Mouse (Mus musculus): Measurements from ENCODE around the gene Cat. TPM values are rescaled to one million over a fixed set of nuclear protein-coding genes. Genes with fewer than 3 reads are reported as not detected.

Cat gene
- polyA plus RNA-seq, 1 experiment: 16.3 TPM

DNA sequence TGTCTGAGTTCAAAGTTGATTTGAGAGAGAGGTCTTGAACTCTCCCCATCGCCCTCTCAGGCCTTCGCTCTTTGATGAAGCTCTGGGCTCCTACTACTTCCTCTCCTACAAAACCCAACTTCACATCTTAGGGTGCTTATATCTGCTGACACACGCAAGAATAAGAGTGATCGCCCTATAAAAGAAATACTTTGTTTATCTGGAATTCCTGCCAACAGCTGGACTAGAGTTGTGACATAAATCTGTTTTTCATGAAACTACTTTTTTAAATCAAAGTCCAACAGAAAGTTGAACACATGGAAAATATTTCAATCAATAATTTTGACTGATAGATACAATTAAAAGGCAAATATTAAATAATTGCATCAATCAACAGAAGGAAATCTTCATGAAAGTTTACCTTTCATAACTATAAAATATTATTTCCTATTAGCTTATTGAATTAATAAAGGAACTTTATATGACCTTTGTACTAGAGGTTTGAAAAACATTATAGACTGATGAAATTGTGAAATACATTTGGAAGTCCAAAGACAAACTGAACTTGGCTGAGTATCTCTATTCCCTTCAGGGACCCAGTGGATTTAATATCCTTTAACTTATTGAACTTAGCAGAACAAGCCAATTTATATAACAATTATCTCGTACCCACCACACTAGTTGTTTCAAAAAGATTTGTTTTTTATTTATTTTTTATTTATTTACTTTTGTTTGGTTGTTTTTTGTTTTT is 27.3 kb upstream of the Cat start:
- Histone ChIP-seq H3K4me3 (no peak overlapping the region), H3ac (ENCODE audit: control insufficient read depth, insufficient read length) (no peak overlapping the region), H3K36me3 (ENCODE audit: control insufficient read depth, insufficient read depth) (no peaks in the 10 kb centered on the region), H3K4me2 (ENCODE audit: low read depth) (no peak overlapping the region), H3K27me3 (ENCODE audit: control insufficient read depth, insufficient read depth, insufficient read length) (no peaks in the 10 kb centered on the region), H3K79me2 (ENCODE audit: control insufficient read depth, insufficient read depth) (no peaks in the 10 kb centered on the region)
- TF ChIP-seq POLR2AphosphoS2 (IDR thresholded peaks at IDR 0.05; ENCODE audit: insufficient read length, low read depth) (no peak), MYOG (IDR thresholded peaks at IDR 0.05; ENCODE audit: control insufficient read depth in 1 of 3, insufficient read depth in 1 of 3, insufficient read length in 2 of 3, low read depth in 2 of 3) (no peak), SRF (IDR thresholded peaks at IDR 0.05; ENCODE audit: control insufficient read depth, insufficient read length, low read depth) (no peak), REST (IDR thresholded peaks at IDR 0.05; ENCODE audit: insufficient read depth, insufficient read length) (no peak), E2F4 (IDR thresholded peaks at IDR 0.05; ENCODE audit: insufficient read depth) (no peak)

DNA sequence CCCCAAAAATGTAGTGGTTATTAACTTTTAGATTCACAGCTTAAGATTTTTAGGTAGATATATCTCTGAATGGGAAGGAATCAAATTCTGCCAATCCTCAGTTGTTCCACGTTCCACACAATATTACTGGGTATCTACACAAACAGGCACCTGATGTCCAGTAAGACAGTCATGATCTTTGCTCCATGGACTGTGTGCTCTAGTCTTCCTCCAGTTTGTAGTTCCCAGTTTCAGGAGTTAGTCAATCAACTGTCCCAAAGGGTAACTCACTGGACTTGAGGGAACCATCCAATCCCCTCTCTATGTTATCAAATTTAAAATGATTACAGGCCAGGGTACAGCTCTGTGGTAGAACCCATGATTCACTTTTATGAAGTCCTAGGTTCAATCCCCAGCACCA is 26.7 kb upstream of the Cat start:
- H3K4me2 ChIP-seq (ENCODE audit: low read depth): no peak overlapping the region
- no peaks in the 10 kb centered on the region for H3K36me3 ChIP-seq (ENCODE audit: control insufficient read depth, insufficient read depth)
- H3K4me3 ChIP-seq: no peak overlapping the region
- H3ac ChIP-seq (ENCODE audit: control insufficient read depth, insufficient read length): no peak overlapping the region
- no peak for TF ChIP-seq E2F4 (IDR thresholded peaks at IDR 0.05; ENCODE audit: insufficient read depth)
- TF ChIP-seq REST (IDR thresholded peaks at IDR 0.05; ENCODE audit: insufficient read depth, insufficient read length): no peak
- no peak for TF ChIP-seq USF1 (IDR thresholded peaks at IDR 0.05; ENCODE audit: low read depth)
- TF ChIP-seq TCF12 (IDR thresholded peaks at IDR 0.05; ENCODE audit: insufficient read depth, poor library complexity, severe bottlenecking): no peak
- no peak for TF ChIP-seq MYOD1 (IDR thresholded peaks at IDR 0.05; ENCODE audit: control insufficient read depth in 1 of 3, insufficient read length in 2 of 3, low read depth in 2 of 3)
- no peak for TF ChIP-seq MYOG (IDR thresholded peaks at IDR 0.05; ENCODE audit: control insufficient read depth in 1 of 3, insufficient read depth in 1 of 3, insufficient read length in 2 of 3, low read depth in 2 of 3)
- no peak for TF ChIP-seq TCF3 (IDR thresholded peaks at IDR 0.05; ENCODE audit: insufficient read length, low read depth)
- TF ChIP-seq MAX (IDR thresholded peaks at IDR 0.05; ENCODE audit: low read depth): no peak
- TF ChIP-seq POLR2A (IDR thresholded peaks at IDR 0.05; ENCODE audit: insufficient read length, low read depth): no peak
- no peak for TF ChIP-seq SRF (IDR thresholded peaks at IDR 0.05; ENCODE audit: control insufficient read depth, insufficient read length, low read depth)
- no peak for TF ChIP-seq CEBPB (IDR thresholded peaks at IDR 0.05; ENCODE audit: insufficient read depth, poor library complexity, severe bottlenecking)
- no peak for TF ChIP-seq POLR2AphosphoS2 (IDR thresholded peaks at IDR 0.05; ENCODE audit: insufficient read length, low read depth)
- H3K27me3 ChIP-seq (ENCODE audit: control insufficient read depth, insufficient read depth, insufficient read length): no peaks in the 10 kb centered on the region
- H3K79me2 ChIP-seq (ENCODE audit: control insufficient read depth, insufficient read depth): no peaks in the 10 kb centered on the region

DNA sequence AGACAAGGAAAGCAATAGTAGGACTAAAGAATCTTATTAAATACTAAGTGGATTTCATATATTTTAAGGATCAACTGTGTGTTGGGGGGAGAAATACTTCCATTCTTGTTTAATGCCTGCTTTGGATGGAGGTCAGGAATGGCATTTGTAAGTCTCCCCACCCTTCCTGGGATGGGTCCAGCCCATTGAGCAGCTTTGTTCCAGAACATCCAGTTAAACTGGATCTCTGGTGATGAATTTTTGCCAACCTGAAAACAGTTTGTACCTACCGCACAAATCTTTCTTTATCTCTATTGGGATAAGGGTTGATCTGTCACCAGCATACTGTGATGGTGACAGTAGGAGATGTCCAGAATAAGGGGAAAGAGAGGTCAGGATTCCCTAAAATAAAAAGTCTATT is 26.1 kb upstream of the Cat start:
- Histone ChIP-seq H3K4me2 (ENCODE audit: low read depth) (no peak overlapping the region), H3ac (ENCODE audit: control insufficient read depth, insufficient read length) (no peak overlapping the region), H3K79me2 (ENCODE audit: control insufficient read depth, insufficient read depth) (no peaks in the 10 kb centered on the region), H3K4me3 (no peak overlapping the region), H3K36me3 (ENCODE audit: control insufficient read depth, insufficient read depth) (no peaks in the 10 kb centered on the region), H3K27me3 (ENCODE audit: control insufficient read depth, insufficient read depth, insufficient read length) (no peaks in the 10 kb centered on the region)
- TF ChIP-seq TCF3 (IDR thresholded peaks at IDR 0.05; ENCODE audit: insufficient read length, low read depth): no peak
- TF ChIP-seq MAX (IDR thresholded peaks at IDR 0.05; ENCODE audit: low read depth): no peak
- TF ChIP-seq POLR2AphosphoS2 (IDR thresholded peaks at IDR 0.05; ENCODE audit: insufficient read length, low read depth): no peak
- no peak for TF ChIP-seq REST (IDR thresholded peaks at IDR 0.05; ENCODE audit: insufficient read depth, insufficient read length)
- TF ChIP-seq USF1 (IDR thresholded peaks at IDR 0.05; ENCODE audit: low read depth): no peak
- no peak for TF ChIP-seq MYOG (IDR thresholded peaks at IDR 0.05; ENCODE audit: control insufficient read depth in 1 of 3, insufficient read depth in 1 of 3, insufficient read length in 2 of 3, low read depth in 2 of 3)
- no peak for TF ChIP-seq POLR2A (IDR thresholded peaks at IDR 0.05; ENCODE audit: insufficient read length, low read depth)
- TF ChIP-seq E2F4 (IDR thresholded peaks at IDR 0.05; ENCODE audit: insufficient read depth): no peak
- no peak for TF ChIP-seq CEBPB (IDR thresholded peaks at IDR 0.05; ENCODE audit: insufficient read depth, poor library complexity, severe bottlenecking)
- TF ChIP-seq SRF (IDR thresholded peaks at IDR 0.05; ENCODE audit: control insufficient read depth, insufficient read length, low read depth): no peak
- no peak for TF ChIP-seq TCF12 (IDR thresholded peaks at IDR 0.05; ENCODE audit: insufficient read depth, poor library complexity, severe bottlenecking)
- no peak for TF ChIP-seq MYOD1 (IDR thresholded peaks at IDR 0.05; ENCODE audit: control insufficient read depth in 1 of 3, insufficient read length in 2 of 3, low read depth in 2 of 3)

DNA sequence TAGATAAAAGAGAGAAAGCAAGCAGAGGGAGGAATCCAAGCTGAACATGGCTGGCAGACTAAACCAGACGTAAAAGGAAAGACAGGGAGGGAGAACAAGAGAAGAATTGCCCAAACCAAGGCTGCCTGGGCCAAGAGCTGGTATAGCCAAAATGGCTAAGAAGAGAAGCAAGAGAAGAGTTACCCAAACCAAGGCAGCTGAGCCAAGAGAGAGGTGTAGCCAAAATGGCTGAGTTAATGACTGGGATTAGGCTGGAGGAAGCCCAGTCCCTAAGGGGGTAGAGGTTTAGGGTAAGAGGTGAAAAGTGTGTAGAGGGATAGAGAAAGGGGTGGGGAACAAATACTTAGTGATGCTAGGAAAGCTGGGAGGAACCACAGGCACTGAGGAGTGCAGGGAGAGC is 22.7 kb upstream of the Cat start:
- Histone ChIP-seq H3K36me3 (ENCODE audit: control insufficient read depth, insufficient read depth) (no peaks in the 10 kb centered on the region), H3K79me2 (ENCODE audit: control insufficient read depth, insufficient read depth) (no peaks in the 10 kb centered on the region), H3K4me2 (ENCODE audit: low read depth) (no peak overlapping the region), H3K4me3 (no peak overlapping the region), H3ac (ENCODE audit: control insufficient read depth, insufficient read length) (no peak overlapping the region), H3K27me3 (ENCODE audit: control insufficient read depth, insufficient read depth, insufficient read length) (no peaks in the 10 kb centered on the region)
- TF ChIP-seq TCF3 (IDR thresholded peaks at IDR 0.05; ENCODE audit: insufficient read length, low read depth): no peak
- TF ChIP-seq MAX (IDR thresholded peaks at IDR 0.05; ENCODE audit: low read depth): no peak
- no peak for TF ChIP-seq TCF12 (IDR thresholded peaks at IDR 0.05; ENCODE audit: insufficient read depth, poor library complexity, severe bottlenecking)
- TF ChIP-seq USF1 (IDR thresholded peaks at IDR 0.05; ENCODE audit: low read depth): no peak
- TF ChIP-seq SRF (IDR thresholded peaks at IDR 0.05; ENCODE audit: control insufficient read depth, insufficient read length, low read depth): no peak
- TF ChIP-seq POLR2A (IDR thresholded peaks at IDR 0.05; ENCODE audit: insufficient read length, low read depth): no peak
- no peak for TF ChIP-seq CEBPB (IDR thresholded peaks at IDR 0.05; ENCODE audit: insufficient read depth, poor library complexity, severe bottlenecking)
- no peak for TF ChIP-seq E2F4 (IDR thresholded peaks at IDR 0.05; ENCODE audit: insufficient read depth)
- no peak for TF ChIP-seq MYOG (IDR thresholded peaks at IDR 0.05; ENCODE audit: control insufficient read depth in 1 of 3, insufficient read depth in 1 of 3, insufficient read length in 2 of 3, low read depth in 2 of 3)
- TF ChIP-seq REST (IDR thresholded peaks at IDR 0.05; ENCODE audit: insufficient read depth, insufficient read length): no peak
- no peak for TF ChIP-seq POLR2AphosphoS2 (IDR thresholded peaks at IDR 0.05; ENCODE audit: insufficient read length, low read depth)
- TF ChIP-seq MYOD1 (IDR thresholded peaks at IDR 0.05; ENCODE audit: control insufficient read depth in 1 of 3, insufficient read length in 2 of 3, low read depth in 2 of 3): no peak

Data from myocyte (in vitro differentiated cells).